Mouse (Mus musculus) embryonic facial prominence, embryonic 14.5 days (tissue): ENCODE measurements around the gene Ovol1. TPM values are rescaled to one million over a fixed set of nuclear protein-coding genes. Genes with fewer than 3 reads are reported as not detected.
A peak's percentile ranks its signal among the peaks of the same experiment; 100 is the strongest.

Experiments used
- ATAC-seq: fragments of 200-750 bp; cut with Nextera tagmentation; 2 replicates; pipeline ENCODE4 v1.8.0; 2017; ENCODE audit warnings: low read depth, moderate number of reproducible peaks, moderate TSS enrichment
- DNase-seq: peaks from one replicate; pipeline ENCODE4 v3.0.0-alpha.2; 2015; ENCODE audit warnings: low spot score
- H3K27ac ChIP-seq: fragments of 300-500 bp; sonication (generic); replicated peaks from 2 replicates; pipeline ENCODE4 v1.5.1; 2014; ENCODE audit warnings: low read depth, mild to moderate bottlenecking, low read length, moderate library complexity
- H3K27me3 ChIP-seq: fragments of 300-500 bp; sonication (generic); replicated peaks from 2 replicates; pipeline ENCODE4 v1.6.1; 2014; ENCODE audit warnings: low read length; ENCODE audit not compliant: control insufficient read depth, insufficient read depth
- H3K36me3 ChIP-seq: fragments of 300-500 bp; sonication (generic); 2 replicates; pipeline ENCODE4 v1.6.1; 2014; ENCODE audit warnings: low read length, mixed read lengths; ENCODE audit not compliant: control insufficient read depth, insufficient read depth
- H3K4me1 ChIP-seq: fragments of 300-500 bp; sonication (generic); 2 replicates; pipeline ENCODE4 v1.6.1; 2014; ENCODE audit warnings: antibody characterized with exemption, low read length; ENCODE audit not compliant: control insufficient read depth, insufficient read depth
- H3K4me2 ChIP-seq: fragments of 300-500 bp; sonication (generic); 2 replicates; pipeline ENCODE4 v1.6.1; 2014; ENCODE audit warnings: low read depth, mild to moderate bottlenecking, low read length, moderate library complexity, mixed read lengths
- H3K4me3 ChIP-seq: fragments of 300-500 bp; sonication (generic); 2 replicates; pipeline ENCODE4 v1.5.1; 2014; ENCODE audit warnings: low read depth, mild to moderate bottlenecking, low read length
- H3K9ac ChIP-seq: fragments of 300-500 bp; sonication (generic); 2 replicates; pipeline ENCODE4 v1.6.1; 2014; ENCODE audit warnings: low read depth, mild to moderate bottlenecking, low read length, moderate library complexity, mixed read lengths
- H3K9me3 ChIP-seq: fragments of 300-500 bp; sonication (generic); 2 replicates; pipeline ENCODE4 v1.6.1; 2016; ENCODE audit warnings: low read length; ENCODE audit not compliant: control insufficient read depth
- WGBS: fragments of 180-500 bp; shearing (Covaris S2); extraction: QIAGEN DNeasy Blood & Tissue Kit; methylation state at CpG from one replicate; pipeline ENCODE4 v1.1.7; 2014; 5-methylcytosine and 5-hydroxymethylcytosine counted together
- polyA plus RNA-seq: library from polyadenylated mRNA; unstranded; fragments of >200 nt; fragmentation: Nextera tagmentation; extraction: Ambion mirVana; gene quantifications from 2 replicates; pipeline ENCODE4 v1.2.1, GENCODE M21; 2014

Ovol1 gene
- polyA plus RNA-seq = 6.1 and 6.4 TPM in 2 replicates

DNA sequence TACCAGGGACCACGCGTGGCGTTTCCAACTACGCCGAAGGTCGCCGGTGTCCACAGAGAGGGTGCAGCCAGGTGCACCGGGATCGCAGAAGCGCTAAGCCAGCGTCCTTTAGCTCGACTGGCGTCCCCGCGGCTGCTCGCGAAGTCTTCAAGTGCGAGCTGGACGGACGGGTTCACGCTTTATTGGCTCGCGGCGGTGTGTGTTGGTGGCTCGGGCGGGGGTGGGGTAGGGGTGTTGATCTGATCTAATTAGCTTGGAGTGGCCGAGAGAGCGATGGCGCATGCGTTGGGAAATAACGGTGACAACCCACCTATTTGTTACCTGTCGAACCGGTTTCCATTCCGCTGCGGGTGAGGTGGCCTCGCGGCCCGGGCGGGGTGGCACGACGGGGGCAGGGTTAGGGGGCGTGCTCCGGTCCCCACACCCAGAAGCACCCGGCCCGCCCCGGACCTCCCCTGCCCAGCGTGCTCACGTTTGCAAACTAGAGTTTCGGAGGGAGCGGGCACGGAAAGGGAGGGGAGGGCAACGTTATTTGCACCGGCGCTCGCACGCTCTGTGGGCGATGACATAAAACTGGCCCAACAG lies at the start of gene Ovol1:
Gene Ovol1, minus strand, starts transcription at position 190 of the 585 bp plus-strand sequence.
- H3K27ac ChIP-seq = no peak within 1 kb of the TSS; the same call in 1 of the 2 replicates
- H3K9me3 ChIP-seq = no peaks in the 10 kb centered on the region
- peak within 1 kb of the TSS; percentile 52 for H3K9ac ChIP-seq
- H3K36me3 ChIP-seq = no peaks in the 10 kb centered on the region
- peak; percentile 75 for ATAC-seq
- H3K27me3 ChIP-seq = peaks cover 75% of the 10 kb centered on the region
- peak within 1 kb of the TSS; percentile 44 for H3K4me3 ChIP-seq
- DNase-seq = peak; percentile 67
- H3K4me1 ChIP-seq = peaks cover 9% of the 10 kb centered on the region; the same call in 1 of the 2 replicates
- under 1% methylated on average over 55 of the region's 57 CpGs for WGBS
- peak within 1 kb of the TSS; percentile 66 for H3K4me2 ChIP-seq

GRCm38 (mm10) chr19:5609547-5610404 lies 49.3 kb upstream of the Ovol1 start, which contains the start of gene Kat5:
Kat5 (minus strand) TSS chr19:5610237.
- peak within 1 kb of the TSS; percentile 98 for H3K27ac ChIP-seq
- peak within 1 kb of the TSS; percentile 68 for H3K4me2 ChIP-seq
- peak within 1 kb of the TSS; percentile 58 for H3K4me3 ChIP-seq
- H3K36me3 ChIP-seq = peaks cover 39% of the 10 kb centered on the region
- peak; percentile 94 for ATAC-seq
- peaks cover 4% of the 10 kb centered on the region for H3K4me1 ChIP-seq
- no peaks in the 10 kb centered on the region for H3K27me3 ChIP-seq
- peak; percentile 94 for DNase-seq
- H3K9ac ChIP-seq = peak within 1 kb of the TSS; percentile 83
- WGBS = under 1% methylated on average over 53 of the region's 55 CpGs
- H3K9me3 ChIP-seq = no peaks in the 10 kb centered on the region

DNA sequence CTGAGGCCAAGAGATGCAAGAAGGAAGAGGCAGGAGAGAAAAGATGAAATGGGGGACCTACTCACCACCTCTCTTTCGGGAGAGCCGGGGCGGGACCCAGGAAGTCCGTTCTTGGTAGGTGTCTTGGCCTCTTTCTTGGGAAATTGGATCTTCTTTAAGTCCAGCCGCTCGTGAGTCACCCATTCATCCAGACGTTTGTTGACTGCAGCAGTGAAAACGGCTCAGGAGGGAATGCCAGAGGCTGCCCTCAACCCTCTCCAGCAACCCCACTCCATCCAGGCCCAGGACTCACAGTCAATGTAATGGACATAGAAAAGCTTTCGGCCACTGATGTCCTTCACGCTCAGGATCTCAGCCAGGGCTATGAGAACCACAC lies 48.7 kb upstream of the Ovol1 start:
- Histone ChIP-seq H3K4me1 (peaks cover 4% of the 10 kb centered on the region), H3K4me2 (peak overlapping the region; percentile 68), H3K9ac (peak overlapping the region; percentile 83), H3K36me3 (peaks cover 45% of the 10 kb centered on the region), H3K4me3 (peak overlapping the region; percentile 58), H3K27ac (peak overlapping the region; percentile 98; the same call in 1 of the 2 replicates), H3K9me3 (no peaks in the 10 kb centered on the region), H3K27me3 (no peaks in the 10 kb centered on the region)
- ATAC-seq = no peak
- no peak for DNase-seq
- WGBS = 54% methylated on average over 10 of the region's 10 CpGs

DNA sequence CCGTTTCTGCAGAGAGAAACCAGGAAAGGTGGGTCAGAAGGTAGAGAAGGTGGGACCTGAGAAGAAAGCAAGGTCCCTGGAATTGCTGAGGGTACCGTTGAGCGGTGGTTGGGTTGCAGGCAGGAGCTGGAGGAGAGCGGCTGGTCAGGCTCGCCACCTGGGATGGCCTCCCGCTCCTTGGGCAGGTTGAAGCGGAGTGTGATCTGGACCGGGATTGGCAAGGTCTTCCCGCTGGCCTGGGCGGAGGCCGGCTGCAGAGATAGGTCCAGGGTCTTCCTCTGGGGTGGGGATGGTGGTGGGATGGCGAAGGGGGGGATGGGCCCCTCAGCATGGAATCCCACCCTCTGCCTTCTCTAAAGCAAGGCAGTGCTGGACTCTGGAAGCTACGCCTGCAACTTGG lies 48.3 kb upstream of the Ovol1 start:
- no peaks in the 10 kb centered on the region for H3K27me3 ChIP-seq
- peak overlapping the region; percentile 83; the same call in 1 of the 2 replicates for H3K9ac ChIP-seq
- no peak for ATAC-seq
- peak overlapping the region; percentile 68 for H3K4me2 ChIP-seq
- peaks cover 49% of the 10 kb centered on the region for H3K36me3 ChIP-seq
- H3K9me3 ChIP-seq = no peaks in the 10 kb centered on the region
- WGBS = 93% methylated on average over 9 of the region's 13 CpGs
- no peak for DNase-seq
- H3K4me1 ChIP-seq = peaks cover 4% of the 10 kb centered on the region
- peak overlapping the region; percentile 58 for H3K4me3 ChIP-seq
- no peak overlapping the region for H3K27ac ChIP-seq

- H3K4me2 ChIP-seq = no peak overlapping the region
- no peak overlapping the region for H3K9ac ChIP-seq
- no peaks in the 10 kb centered on the region for H3K9me3 ChIP-seq
- 94% methylated on average over 26 of the region's 26 CpGs for WGBS
- H3K4me3 ChIP-seq = no peak overlapping the region
- DNase-seq (no peak), ATAC-seq (no peak)
- peaks cover 58% of the 10 kb centered on the region for H3K36me3 ChIP-seq
- H3K27me3 ChIP-seq = no peaks in the 10 kb centered on the region
- H3K27ac ChIP-seq = no peak overlapping the region
- H3K4me1 ChIP-seq = peaks cover 9% of the 10 kb centered on the region
These were observed 47.4 kb upstream of the Ovol1 start for GRCm38 (mm10) chr19:5607705-5608410.

- Histone ChIP-seq H3K9me3 (no peaks in the 10 kb centered on the region), H3K27ac (no peak overlapping the region), H3K4me1 (peaks cover 15% of the 10 kb centered on the region), H3K9ac (no peak overlapping the region), H3K4me3 (no peak overlapping the region), H3K4me2 (no peak overlapping the region), H3K27me3 (no peaks in the 10 kb centered on the region), H3K36me3 (peaks cover 59% of the 10 kb centered on the region)
- DNase-seq = no peak
- no peak for ATAC-seq
- 85% methylated on average over 8 of the region's 8 CpGs for WGBS
These were observed 45.8 kb upstream of the Ovol1 start for GRCm38 (mm10) chr19:5606196-5606595.

DNA sequence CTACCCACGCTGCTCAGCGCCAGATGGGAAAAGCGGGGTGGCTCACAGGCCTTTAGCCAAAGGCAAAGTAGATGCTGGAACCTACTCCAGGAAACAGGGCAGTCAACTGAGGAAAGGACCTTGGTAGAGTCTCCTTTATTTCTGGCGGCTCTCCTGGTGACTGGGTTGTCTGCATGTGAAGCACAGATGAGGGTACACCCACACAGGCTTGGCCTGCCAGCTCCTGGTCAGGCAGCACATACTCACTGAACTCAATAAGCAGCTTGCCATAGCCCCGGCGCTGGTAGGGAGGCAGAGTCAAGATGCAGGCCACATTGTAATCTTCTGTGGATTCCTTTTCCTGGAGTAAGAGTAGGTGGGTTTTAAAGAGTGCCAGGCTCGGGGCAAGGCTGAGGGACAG lies 44.7 kb upstream of the Ovol1 start:
- H3K4me1 ChIP-seq = peaks cover 15% of the 10 kb centered on the region
- no peaks in the 10 kb centered on the region for H3K27me3 ChIP-seq
- H3K4me3 ChIP-seq = no peak overlapping the region
- H3K4me2 ChIP-seq = no peak overlapping the region
- H3K27ac ChIP-seq = no peak overlapping the region
- H3K9me3 ChIP-seq = no peaks in the 10 kb centered on the region
- H3K36me3 ChIP-seq = peaks cover 59% of the 10 kb centered on the region
- DNase-seq (no peak), ATAC-seq (no peak)
- no peak overlapping the region for H3K9ac ChIP-seq
- 92% methylated on average over 7 of the region's 7 CpGs for WGBS

GRCm38 (mm10) chr19:5603664-5604063 lies 43.2 kb upstream of the Ovol1 start:
- H3K27ac ChIP-seq = no peak overlapping the region
- H3K4me1 ChIP-seq = peaks cover 11% of the 10 kb centered on the region
- DNase-seq = no peak
- no peaks in the 10 kb centered on the region for H3K9me3 ChIP-seq
- H3K9ac ChIP-seq = no peak overlapping the region
- no peak overlapping the region for H3K4me2 ChIP-seq
- H3K27me3 ChIP-seq = no peaks in the 10 kb centered on the region
- no peak overlapping the region for H3K4me3 ChIP-seq
- H3K36me3 ChIP-seq = peaks cover 59% of the 10 kb centered on the region
- 79% methylated on average over 7 of the region's 7 CpGs for WGBS
- ATAC-seq = no peak
